Mouse (Mus musculus): ENCODE data around the gene Cct7.
A peak's percentile ranks its signal among the peaks of the same experiment; 100 is the strongest.

Gene Cct7

GRCm38 (mm10) chr6:85502103-85502910 is 51.0 kb downstream of the Cct7 start:
- no peak for DNase-seq (ENCODE audit: inconsistent ontology term)

- DNase-seq (ENCODE audit: inconsistent ontology term): peak; percentile 46
These were observed 51.6 kb downstream of the Cct7 start, which contains the start of gene Fbxo41 for GRCm38 (mm10) chr6:85502911-85503250. Gene Fbxo41, minus strand, starts transcription at chr6:85502994.

- DNase-seq (ENCODE audit: inconsistent ontology term): no peak
These were observed 53.6 kb downstream of the Cct7 start for GRCm38 (mm10) chr6:85504908-85505307.

GRCm38 (mm10) chr6:85508602-85509001 is 57.3 kb downstream of the Cct7 start:
- DNase-seq (ENCODE audit: inconsistent ontology term): no peak

GRCm38 (mm10) chr6:85510476-85510875 is 59.2 kb downstream of the Cct7 start:
- DNase-seq (ENCODE audit: inconsistent ontology term): peak; percentile 15

GRCm38 (mm10) chr6:85511286-85512055 is 60.2 kb downstream of the Cct7 start:
- DNase-seq (ENCODE audit: inconsistent ontology term): peak; percentile 74

- no peak for DNase-seq (ENCODE audit: inconsistent ontology term)
These were observed 60.7 kb downstream of the Cct7 start for GRCm38 (mm10) chr6:85512056-85512440.

GRCm38 (mm10) chr6:85512577-85513530 is 61.5 kb downstream of the Cct7 start:
- DNase-seq (ENCODE audit: inconsistent ontology term): peak; percentile 7

- peak; percentile 83 for DNase-seq (ENCODE audit: inconsistent ontology term)
These were observed 62.2 kb downstream of the Cct7 start, which contains the start of gene Egr4 for GRCm38 (mm10) chr6:85513531-85513910. Gene Egr4, minus strand, starts transcription at chr6:85513589.

- DNase-seq (ENCODE audit: inconsistent ontology term): no peak
These were observed 64.6 kb downstream of the Cct7 start for GRCm38 (mm10) chr6:85515941-85516340.

Data from Muller cell, postnatal 12 days (primary cell).